Mouse (Mus musculus) kidney, postnatal 10 days (tissue): Measurements from ENCODE around the gene Platr17.
"Not testable (repeated sequence)": the region's sequence is repeated elsewhere in the genome, so short reads cannot be mapped to it uniquely, and the experiment has no call there.

Experiments
- DNase-seq: peaks from one replicate; pipeline ENCODE4 v3.0.0; 2021; ENCODE audit warnings: mixed read lengths

Platr17 gene

GRCm38 (mm10) chr17:33943454-33943853, 38.5 kb downstream of the Platr17 start:
- no peak for DNase-seq

- DNase-seq: no peak
Measured at GRCm38 (mm10) chr17:33947430-33948089, 42.6 kb downstream of the Platr17 start.

GRCm38 (mm10) chr17:33948090-33948904, 43.4 kb downstream of the Platr17 start:
- peak; percentile 20 for DNase-seq

GRCm38 (mm10) chr17:33948905-33949537, 44.1 kb downstream of the Platr17 start:
- DNase-seq: no peak

- peak; percentile 14 for DNase-seq
Measured at GRCm38 (mm10) chr17:33950131-33950625, 45.2 kb downstream of the Platr17 start.

GRCm38 (mm10) chr17:33951021-33951946, 46.3 kb downstream of the Platr17 start, which contains the start of gene B3galt4:
B3galt4 (minus strand) TSS chr17:33951488.
- DNase-seq: peak; percentile 93

GRCm38 (mm10) chr17:33952015-33952414, 47.1 kb downstream of the Platr17 start:
- DNase-seq: not testable (repeated sequence)

- DNase-seq: no peak
Measured at GRCm38 (mm10) chr17:33952879-33953278, 47.9 kb downstream of the Platr17 start.

- DNase-seq: no peak
Measured at GRCm38 (mm10) chr17:33953310-33953709, 48.4 kb downstream of the Platr17 start.

- DNase-seq: no peak
Measured at GRCm38 (mm10) chr17:33953961-33954565, 49.1 kb downstream of the Platr17 start.

GRCm38 (mm10) chr17:33954646-33955554, 50.0 kb downstream of the Platr17 start:
- DNase-seq: no peak

- DNase-seq: peak; percentile 95
Measured at GRCm38 (mm10) chr17:33955555-33956214, 50.8 kb downstream of the Platr17 start, which contains the start of the genes Vps52 and Rps18. Vps52 (plus strand) TSS chr17:33955812. Rps18 (minus strand) TSS chr17:33956001.
